Mouse (Mus musculus) heart, postnatal 10 days (tissue): ENCODE results near the gene Ccdc59. TPM values are rescaled to one million over a fixed set of nuclear protein-coding genes. Genes with fewer than 3 reads are reported as not detected.

Source experiments
- DNase-seq, 2 experiments: peaks; one replicate each; pipeline ENCODE4 v3.0.0; 2021
- intact Hi-C: fragments of 180-260 bp; cut with DNase I; formaldehyde crosslinking; loops from one replicate; pipeline ENCODE4 v1.15.1; 2025
- total RNA-seq, 2 experiments: library from RNA; stranded (reverse); gene quantifications; 2 replicates each; pipeline ENCODE4 v1.2.3; 2021

Ccdc59 gene
- total RNA-seq = 10 to 100 TPM; 12.0 to 14.4 TPM

DNA sequence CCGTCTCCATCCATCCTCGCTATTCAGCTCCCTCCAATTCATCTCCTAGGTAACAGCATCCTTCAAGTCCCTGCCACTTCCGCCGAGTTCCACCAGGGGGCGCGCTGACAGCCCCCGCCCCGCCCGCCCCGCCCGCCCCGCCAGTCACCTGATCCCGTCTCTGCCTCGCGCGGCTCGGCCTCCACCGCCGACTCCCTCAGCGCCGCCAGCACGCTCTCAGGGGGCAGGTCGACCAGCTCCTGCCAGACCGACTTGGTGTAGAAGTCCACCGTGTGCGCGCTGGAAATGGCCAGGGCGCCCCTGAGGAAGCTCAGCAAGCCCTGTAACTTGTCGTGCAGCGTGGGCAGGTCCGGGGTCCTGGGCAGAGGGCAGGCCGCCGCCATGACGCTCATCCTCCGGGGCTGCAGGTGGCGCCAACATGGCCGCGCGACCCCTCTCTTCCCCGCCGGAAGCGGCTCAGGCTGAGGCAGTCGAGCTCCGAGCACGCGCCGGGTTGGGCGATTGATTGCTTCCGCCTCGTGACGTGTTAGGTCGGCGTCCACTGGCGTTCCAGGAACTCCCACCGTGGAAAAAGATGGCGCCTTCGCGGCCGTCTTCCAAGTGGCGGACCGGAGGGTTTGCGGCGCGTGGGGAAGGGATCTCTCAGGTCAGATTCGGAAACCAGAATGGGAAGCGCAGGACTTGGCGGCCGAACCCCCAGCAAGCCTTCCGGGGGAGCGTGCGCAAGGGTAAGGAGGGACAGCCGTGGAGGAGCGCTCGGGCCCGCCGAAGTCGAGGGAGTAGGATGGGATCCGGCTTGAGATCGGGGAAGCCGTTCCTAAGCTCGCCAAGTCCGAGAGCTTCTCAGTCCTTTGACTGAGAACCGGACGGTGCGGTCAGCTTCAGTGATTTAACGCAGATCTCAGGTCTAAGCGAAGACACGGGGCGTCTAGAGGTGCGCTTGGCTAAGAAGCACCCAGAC, at the start of gene Ccdc59, which contains the start of gene Mettl25:
Ccdc59 (plus strand) TSS at position 140 of the 961 bp plus-strand sequence.
Mettl25 (minus strand) TSS at position 453 of the 961 bp plus-strand sequence.
- intact Hi-C loops = no loop called here
- peak; percentile 98 to 99 for DNase-seq

DNA sequence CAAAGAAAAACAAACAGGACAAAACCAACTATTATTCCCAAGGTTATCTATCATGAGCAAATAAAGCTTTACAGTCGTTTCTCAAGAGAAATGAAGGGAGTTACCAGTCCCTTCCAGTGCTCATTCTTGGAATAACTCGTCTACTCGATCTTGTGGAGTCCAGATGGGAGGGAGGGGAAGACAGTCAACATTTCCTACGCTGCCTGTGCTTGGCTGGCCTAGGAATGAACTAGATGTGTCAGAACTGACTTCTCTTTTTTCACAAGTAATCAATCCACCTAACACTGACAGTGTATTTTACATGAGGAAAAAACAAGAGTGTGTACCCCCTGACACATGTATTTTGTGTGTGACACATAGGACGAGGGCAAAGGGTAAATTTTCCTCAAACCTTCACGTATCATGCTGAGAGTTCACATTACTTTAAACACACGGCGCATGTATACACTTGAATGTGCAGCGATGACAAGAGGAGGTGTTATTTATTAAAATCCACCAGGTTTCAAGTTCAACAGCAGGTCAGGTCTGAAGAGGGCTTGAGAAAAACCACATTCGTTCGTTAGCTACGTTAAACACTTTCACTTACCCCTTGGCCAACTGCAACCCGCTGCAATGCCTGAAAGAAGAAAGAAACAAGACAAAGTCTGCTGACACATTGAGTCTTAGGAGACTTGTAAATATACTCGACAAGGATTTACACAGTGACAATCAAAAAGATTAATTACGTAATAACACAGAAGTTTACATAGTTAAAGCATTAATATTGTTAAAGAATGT, 46.9 kb upstream of the Ccdc59 start:
- no peak for DNase-seq
- intact Hi-C loops = no loop called here

DNA sequence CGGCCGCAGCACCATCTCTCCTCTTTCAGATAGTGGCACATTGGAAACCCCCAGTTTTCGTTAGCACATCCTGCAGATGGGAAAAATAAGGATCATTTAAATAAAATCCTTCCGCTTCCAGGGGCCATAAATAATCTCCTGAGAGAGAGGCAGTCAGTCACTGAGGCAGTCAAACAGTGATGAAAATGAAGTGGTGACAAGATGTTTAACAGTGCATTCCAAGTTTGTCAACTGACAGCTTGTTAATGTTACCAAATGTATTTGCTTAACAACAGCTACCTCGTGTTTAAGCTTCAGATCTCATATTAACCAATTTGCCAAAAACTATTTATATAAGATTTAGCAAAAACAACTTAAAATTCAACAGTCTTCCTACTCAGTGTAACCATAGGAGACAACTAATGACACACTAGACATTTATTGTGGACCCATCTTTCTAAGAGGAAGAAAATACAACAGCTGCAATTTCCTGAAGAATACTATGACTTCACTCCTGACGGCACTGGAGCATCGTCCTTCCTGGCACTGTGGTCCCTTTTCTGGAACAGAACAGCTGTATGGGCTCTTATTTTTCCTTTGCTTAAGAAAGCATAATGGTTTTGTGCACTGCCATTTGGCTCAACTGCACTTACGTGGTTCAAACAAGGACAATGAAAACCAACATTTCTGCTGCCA, 43.5 kb upstream of the Ccdc59 start:
- intact Hi-C loops = no loop called here
- peak; percentile 27 to 46 for DNase-seq

DNA sequence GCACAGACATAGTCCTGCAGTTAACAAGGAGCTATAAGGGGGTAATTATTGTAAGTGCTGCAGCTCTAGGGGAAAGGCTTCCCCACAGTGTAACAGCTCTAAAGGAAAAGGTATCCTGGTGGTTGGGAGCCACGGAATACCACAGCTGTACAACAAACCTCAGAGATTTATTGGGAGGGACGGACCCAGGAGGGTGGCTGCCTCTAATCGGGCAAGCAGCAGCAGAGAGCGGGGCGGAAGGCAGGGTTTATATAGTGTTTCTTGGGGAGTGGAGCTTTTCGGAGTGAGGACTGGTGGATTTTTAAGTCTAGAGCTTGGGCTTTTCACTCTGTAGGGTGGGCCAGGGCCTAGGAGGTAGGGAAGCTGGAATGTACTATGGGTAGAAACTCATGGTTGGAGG, 39.7 kb upstream of the Ccdc59 start:
- intact Hi-C loops = no loop called here
- DNase-seq = no peak

DNA sequence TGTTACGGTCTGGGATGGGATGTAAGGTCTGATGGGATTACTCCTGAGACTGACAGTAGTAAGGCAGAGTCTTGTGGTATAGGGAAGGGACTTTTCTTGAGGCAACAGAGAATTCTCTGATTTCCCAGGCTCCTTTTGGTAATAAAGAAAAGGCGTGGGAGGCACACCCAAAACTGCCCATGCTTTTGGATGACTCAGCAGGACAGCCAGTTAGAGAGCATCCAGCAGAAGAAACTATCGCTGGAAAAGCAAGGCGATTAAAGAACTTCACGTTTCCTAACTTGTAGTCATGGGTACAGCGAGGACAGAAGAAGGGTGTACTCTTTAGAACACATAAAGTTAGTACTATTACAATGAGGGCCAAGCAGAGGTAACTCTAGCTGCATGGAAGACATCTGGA, 38.7 kb upstream of the Ccdc59 start:
- intact Hi-C loops = no loop called here
- DNase-seq = no peak

DNA sequence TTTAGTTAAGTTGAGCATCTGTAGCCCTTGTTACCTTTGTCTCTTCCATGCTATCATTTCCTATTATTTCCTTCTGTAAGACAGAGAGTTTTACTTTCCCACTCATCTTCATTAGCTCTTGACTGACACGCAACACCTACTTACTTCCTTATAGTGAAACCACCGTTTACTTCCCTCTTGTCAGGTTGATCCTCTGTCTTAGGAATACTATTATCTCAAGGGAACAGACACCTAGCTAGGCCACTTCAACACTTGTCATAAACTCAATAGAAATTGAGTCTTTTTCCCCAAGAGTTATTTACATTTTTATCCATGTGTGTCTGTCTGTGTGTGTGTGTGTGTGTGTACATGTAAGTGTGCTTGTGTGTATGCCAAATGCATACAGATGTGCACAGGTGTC, 37.4 kb upstream of the Ccdc59 start:
- DNase-seq = no peak
- intact Hi-C loops = no loop called here

DNA sequence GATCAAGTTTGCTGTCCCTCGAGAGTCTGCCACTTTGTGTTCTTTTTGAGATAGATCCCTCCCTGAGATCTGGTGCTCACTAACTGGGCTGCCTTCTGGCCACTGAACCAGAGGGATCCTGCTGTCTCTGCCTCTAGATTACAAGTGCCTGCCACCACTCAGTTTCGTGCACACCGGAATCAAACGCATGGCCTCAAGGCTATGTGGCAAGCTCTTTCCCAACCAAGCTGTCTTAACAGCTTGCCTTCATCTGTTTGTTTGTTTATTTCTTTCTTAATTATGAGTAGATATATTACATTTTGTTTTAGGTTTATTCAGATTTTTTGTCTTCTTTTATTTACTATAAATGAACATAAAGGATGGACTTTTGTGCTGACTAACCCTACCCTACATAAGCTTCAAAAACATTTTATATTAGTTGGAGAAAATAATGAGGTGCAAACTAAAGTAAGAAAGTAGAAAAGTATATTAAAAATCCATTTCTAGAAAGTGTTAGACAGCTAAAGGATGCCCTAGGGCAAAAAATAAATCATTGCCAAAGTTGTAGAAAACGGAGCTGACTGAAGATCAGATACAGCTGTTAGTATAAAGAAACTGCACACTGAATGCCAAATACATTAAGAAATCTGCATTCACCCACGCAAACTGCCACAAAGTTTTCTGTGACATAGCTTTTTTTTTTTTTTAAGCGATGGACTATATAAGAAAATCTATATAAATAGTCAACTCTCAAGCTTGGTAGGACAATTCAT, 34.4 kb upstream of the Ccdc59 start:
- intact Hi-C loops = no loop called here

DNA sequence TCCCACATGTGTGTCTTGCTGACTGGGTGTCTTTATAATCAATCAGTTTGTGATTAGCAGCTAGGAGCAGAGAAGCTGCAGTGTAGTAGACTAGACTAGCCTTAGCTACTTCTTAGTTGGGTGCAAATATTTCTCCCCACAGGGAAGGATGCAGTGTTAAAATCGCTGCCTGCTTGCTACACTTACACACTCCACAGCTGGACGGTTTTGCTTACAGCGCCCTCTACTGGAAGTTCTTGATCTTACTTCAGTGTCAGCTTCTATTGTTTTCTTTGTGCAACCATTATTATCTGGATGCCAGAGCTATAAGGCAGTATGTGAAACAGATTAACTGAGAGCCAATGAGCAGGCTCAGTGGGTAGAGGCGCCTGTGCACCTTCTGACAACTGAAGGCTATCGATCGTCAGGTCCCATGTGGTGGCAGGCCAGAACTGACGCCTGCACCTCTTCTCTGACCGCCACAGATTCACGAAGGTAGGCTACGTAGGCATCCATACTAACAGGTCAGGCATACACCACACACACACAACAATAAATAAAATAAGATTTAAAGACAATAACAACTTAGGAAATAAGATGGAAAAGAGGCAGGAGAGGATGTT, 6.1 kb upstream of the Ccdc59 start:
- intact Hi-C loops = no loop called here
- peak; percentile 8 to 20 for DNase-seq

More for the DNA sequence above, 34.4 kb upstream of the Ccdc59 start:
- DNase-seq = no peak

DNA sequence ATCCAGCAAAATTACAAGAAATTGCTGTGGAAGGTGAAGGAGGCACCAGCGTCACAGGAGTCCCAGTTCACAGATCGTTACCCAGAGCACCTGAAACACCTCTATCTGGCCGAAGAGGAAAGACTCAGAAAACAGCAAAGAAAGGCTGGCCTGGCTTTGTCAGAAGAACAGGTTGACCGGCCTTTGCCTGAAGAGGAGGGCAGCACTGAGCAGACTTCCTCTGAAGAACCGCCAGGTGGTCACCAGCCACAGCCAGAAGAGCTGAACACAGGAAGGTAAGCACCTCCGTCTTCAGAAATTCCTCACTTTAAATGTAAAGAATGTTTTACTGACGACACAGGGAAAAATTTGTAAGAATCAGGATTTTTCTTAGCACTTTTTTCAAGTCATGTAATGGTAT, 1.7 kb downstream of the Ccdc59 start:
- intact Hi-C loops = no loop called here
- no peak for DNase-seq

DNA sequence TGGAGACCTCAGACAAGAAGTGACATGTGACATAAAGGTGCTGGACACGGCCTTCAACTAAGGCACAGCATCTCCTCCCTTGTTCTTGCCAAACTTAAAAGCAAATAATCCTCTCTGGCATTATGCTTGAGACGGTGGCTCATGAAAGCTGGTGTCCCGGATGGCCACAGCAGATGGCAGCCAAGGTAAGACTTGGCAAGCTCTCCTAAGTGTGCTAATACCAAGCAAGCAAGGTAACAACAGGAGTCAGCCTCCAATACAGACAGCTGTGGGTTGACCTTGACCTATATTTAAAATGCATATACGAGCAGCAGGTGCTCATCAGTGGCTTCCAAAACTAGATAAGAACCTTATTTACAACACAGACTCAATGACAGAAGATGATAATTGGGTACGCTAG, 9.4 kb downstream of the Ccdc59 start:
- intact Hi-C loops = no loop called here

DNA sequence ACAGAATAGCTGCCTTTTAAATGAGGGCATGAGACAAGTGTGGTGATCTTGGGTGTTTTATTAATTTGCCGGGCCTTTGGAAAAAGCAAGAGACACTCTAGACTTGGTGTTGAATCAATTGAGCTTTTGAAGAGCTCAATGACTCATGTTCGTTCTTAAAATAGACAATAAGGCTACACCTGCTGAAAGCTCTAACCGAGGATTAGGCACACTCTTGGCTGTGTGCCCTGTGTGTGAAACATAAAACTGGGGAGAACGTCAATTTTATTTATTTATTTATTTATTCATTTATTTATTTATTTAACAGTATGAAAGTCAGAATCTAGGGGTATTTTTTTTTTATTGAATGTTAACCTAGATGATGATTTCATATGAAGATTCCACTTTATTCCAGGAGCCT, 10.3 kb downstream of the Ccdc59 start:
- intact Hi-C loops = no loop called here
- DNase-seq = peak; percentile 9 to 16

More for the DNA sequence above, 9.4 kb downstream of the Ccdc59 start:
- DNase-seq = no peak

DNA sequence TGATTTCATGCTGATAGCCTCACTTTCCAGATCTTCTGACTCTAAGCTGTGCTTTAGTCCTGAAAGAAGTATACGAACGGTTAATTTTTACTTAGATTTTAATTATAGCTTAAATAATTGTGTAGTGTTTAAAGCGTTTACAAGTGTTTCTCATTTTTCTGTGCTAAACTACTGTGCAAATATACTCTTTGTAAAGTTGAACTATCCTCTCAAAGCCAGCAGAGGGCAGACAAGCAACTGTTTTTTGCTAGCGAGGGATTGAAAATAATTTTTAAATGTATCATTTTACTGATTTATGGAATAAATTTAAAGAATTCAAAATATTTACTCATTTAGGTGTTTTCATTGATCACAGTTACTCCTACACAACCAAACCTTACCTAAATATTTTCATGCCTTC, 26.4 kb downstream of the Ccdc59 start:
- intact Hi-C loops = no loop called here
- no peak for DNase-seq

Other genes starting within 250 kb of the Ccdc59 start
- gene Mettl25, start 313 bp downstream of the Ccdc59 start, total RNA-seq = 1 to 10 TPM; 7.1 to 7.5 TPM